Mouse (Mus musculus) kidney, adult 9 months (tissue): ENCODE results near the gene Plk5.
A peak's percentile ranks its signal among the peaks of the same experiment; 100 is the strongest.

Experiments
- DNase-seq: peaks from one replicate; pipeline ENCODE4 v3.0.0; 2022

Gene Plk5

DNA sequence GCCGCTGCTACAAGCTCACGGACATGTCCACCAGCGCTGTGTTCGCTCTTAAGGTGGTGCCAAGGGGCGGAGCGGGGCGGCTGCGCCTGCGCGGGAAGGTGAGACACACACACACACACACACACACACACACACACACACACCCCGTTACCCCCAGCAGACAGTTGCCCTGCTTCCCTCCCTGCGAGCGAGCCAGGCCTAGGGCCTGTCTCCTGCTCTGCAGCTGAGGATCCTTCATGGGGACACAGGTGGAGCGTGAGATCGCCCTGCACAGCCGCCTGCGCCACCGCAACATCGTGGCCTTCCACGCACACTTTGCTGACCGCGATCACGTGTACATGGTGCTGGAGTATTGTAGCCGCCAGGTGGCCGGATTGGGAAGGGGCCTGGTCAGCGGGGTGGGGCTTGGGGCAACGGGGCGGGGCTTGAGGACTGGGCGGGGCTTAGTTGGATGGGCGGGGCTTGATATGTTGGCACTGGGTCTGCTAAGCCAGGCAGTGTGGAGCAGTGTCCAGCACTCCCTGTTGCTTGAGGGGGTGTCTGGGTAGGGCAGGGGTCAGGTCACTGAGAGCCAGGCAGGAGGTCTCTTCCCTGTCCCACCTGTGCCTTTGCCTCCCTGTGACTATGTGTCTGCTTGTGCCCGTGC is 1.9 kb downstream of the Plk5 start:
- peak; percentile 76 for DNase-seq

DNA sequence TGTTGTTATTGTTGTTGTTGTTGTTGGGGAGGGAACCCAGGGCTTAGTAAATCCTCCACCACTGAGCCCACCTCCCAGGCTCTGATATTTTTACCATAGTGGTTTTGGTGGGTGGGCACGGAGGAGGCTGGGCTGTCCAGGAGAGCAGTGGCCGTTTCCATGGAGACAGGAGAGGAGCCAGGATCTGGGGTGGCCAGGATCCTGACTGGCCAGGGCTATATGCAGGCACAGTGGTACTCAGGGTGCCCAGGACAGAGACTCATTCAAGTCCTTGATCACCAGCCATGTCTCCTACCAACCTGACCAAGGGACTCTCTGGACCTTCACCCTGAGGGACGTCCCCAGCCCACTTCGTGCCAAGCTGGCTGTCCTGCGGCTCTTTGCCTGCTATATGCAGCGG is 7.5 kb downstream of the Plk5 start:
- DNase-seq: no peak

DNA sequence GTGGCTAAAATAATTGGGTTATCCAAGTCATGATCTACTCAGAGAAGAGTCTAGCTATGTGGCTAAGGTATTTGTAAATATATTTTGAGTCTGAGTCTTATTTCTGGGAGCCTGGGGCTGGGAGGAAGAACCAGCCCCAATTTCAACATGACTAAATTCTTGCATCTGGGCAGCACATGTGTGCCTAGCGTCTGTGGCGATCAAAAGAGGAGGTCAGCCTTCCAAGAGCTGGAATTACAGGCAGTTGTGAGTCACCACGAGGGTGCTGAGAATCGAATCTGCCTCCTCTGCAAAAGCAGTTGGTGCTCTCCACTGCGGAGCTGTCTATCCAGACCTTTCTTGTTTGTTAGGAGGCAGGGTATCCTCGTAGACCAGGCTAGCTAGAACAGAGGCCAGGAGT is 9.5 kb downstream of the Plk5 start:
- no peak for DNase-seq

DNA sequence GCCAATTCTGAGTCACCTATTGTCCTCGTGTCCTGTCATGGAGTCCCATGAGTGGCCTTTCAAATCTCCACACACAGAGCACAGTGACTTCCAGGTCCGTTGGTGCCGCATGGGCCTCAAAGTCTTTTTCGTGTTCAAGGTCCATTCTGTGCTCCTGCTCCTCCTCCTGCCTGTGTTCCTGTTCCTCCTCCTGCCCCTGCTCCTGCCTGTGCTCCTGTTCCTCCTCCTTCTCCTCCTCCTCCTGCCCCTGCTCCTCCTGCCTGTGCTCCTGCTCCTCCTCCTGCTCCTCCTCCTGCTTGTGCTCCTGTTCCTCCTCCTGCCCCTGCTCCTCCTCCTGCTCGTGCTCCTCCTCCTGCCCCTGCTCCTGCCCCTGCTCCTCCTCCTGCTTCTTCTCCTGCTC is 11.7 kb downstream of the Plk5 start:
- no peak for DNase-seq

DNA sequence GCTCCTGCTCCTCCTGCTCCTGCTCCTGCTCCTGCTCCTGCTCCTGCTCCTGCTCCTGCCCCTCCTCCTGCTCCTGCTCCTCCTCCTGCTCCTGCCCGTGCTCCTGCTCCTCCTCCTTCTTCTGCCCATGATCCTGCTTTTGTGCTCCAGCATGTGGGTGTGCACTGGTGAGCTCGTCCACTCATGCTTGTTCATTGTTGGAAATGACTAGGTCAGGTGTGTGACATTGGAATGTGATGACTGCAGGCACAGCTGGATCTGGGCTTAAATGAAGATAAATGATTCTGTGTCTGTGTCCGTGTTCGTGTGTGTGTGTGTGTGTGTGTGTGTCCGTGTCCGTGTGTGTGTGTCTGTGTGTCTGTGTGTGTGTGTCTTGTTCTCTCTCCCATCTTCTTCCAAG is 12.1 kb downstream of the Plk5 start:
- DNase-seq: no peak

DNA sequence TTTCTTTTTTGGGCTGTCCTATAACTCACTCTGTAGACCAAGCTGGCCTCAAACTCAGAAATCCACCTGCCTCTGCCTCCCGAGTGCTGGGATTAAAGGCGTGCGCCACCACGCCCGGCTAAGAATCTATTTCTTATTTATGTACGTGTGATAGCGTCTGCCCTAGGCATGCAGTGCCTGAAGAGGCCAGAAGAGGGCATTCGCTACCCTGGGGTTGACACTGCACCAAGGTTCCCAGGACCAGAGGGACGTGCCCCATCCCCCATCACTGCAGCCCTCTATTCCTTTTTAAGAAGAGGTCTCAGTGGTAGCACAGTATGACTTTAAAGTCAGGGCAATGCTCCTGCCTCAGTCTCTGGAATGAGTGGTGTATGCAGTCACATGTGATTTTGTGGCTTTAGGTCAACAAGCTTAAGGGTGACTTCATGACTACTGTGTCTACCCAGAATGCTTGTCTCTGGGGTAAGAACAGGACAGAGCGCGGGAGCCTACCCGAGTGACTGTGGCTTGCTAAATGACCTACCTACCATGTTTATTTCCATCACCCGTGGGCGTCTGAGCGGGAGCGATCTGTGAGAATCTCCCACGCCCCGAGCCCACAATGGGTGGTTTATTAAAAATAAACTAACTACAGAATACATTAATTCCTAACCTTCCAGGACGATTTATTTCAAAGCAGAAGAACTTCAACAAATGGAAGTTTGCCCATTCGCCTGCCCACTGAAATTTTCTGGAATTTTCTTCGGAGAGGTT is 13.9 kb downstream of the Plk5 start:
- no peak for DNase-seq

DNA sequence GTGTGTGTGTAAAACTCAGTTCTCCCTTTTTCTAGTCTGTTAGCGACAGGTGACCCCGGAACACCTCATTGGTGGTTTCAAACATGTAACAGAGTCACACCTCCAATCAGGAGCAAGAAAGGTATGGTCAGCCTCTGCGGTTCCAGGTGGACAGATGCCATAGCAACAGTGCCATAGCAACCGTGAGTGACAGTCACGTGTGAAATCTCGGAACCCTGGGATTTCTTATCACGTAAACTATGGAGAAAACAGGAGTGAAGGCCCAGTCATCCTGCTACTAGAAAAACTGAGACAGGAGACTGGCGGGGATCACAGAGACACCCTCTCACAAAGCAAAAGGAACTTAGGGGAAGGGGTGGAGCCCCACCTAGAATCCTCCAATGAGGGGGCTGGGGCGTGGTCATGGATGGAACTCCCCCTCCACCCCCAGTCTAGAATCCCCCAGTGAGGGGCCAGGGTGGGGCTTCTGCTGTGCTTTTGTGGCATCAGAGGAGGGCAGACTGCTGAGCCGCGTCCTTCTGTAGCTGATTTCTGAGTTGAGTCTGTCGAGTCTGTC is 15.2 kb downstream of the Plk5 start:
- peak; percentile 59 for DNase-seq

DNA sequence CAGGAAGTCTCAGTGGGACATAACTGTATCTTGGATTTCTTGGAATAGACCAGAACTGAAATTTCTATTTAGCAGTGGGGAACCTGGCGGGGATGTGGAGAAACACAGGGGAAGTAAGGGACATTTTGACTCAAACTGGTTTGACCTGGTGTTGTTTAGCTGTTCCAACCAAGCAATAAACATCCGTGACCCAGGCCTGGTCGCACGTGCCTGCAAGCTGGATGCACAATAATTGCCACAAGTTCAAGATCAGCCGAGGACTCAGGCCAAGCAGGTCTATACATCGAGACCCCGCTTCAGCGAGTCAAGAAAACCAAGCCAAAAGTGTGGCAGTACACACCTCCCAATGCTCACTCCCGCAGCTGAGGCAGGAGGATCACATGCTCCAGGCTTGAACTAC is 15.7 kb downstream of the Plk5 start:
- no peak for DNase-seq

DNA sequence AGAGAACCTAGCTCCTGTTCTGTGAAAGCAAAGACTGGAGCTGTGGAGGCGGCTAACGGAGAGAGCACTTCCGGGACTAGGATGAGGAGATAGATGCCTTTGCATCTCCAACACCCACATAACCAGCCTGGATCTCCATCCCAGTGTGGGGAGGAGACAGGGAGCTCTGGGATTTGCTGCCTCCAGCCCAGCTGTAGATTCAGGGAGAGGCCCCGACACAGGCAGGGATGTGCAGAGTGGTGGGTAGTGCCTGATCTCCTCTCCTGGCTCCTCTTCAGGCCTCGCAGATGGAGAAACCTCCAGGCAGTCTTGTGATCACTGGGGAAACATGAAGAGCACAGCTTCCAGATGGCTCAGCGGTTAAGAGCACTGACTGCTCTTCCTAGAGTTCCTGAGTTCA is 16.4 kb downstream of the Plk5 start:
- DNase-seq: no peak

DNA sequence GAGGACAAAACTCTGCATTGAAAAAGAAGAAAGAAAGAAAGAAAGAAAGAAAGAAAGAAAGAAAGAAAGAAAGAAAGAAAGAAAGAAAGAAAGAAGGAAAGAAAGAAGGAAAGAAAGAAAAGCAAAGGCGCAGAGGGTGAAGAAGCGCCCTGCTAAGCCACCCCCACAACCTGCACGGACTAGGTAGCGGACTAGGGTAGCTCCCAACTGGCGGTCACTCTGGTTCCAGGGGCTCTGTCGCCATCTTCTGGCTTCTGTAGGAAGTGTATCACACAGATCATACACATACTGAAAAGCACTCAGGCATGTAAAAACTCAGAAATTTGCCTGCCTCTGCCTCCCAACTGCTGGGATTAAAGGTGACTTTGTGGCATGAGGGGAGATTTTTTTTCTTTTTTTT is 17.8 kb downstream of the Plk5 start:
- peak; percentile 92 for DNase-seq

DNA sequence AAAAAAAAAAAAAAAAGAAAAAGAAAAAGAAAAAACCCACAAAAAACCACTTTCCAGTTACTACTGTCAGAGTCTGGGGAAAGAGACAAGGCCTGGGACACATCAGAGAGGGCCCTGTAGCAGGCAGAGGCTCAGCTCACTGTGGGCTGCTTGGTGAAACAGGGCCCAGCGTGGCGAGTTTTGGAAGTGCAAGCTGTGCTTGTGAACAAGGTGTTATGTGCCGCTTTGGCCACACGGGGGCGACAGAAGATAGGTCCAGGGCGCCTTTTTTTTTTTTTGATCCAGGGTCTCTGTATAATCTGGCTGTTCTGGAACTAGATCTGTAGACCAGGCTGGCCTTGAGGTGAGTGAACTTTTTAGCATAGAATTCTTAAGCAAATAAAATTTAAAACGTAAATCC is 19.9 kb downstream of the Plk5 start:
- DNase-seq: peak; percentile 93

DNA sequence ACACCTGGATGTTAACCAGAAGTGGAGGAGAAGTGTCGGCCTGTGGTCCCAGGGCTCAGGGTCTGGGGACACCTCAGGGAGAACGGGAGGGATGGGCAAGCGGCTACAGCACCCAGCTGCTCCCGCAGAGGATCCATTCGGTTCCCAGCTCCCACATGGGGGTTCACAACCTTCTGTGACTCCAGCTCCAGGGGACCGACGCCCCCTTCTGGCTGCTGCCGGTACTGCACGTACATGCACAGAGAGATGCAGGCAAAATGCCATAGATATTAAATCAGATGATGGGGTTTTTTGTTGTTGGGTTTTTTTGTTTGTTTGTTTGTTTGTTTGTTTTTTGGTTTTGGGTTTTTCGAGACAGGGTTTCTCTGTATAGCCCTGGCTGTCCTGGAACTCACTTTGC is 21.5 kb downstream of the Plk5 start:
- DNase-seq: no peak

DNA sequence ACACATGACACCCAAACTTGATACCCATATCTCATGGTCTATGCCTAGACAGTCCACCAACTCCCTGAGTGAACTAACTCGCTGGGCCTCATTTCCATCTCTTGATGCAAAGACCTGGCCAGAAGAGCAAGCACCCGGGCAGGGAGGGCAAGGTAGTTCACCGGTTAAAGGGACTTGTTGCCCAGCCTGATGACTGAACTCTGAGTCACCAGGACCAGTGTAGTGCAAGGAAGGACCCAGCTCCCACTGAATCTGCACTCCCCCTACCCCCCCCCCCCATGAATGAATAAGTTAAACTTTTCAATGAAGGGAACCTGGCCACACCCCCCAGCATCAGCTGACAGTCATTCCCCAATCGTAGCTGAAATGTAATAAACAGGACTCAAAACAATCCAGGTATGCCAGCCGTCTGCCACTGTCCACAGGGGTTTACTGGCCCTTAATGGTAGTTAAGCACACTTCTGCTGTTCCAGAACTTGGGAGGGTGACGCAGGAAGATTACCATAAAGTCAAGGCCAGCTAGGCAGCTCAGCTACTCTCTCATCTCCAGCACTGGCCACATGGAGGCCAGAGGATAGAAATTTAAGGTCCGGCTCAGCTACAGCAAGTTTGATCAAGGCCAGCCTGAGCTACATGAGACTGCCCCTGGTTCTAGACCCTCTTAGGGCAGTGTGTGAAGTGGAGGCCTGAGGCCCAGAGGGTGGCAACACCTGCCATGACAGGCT is 26.5 kb downstream of the Plk5 start:
- DNase-seq: no peak

DNA sequence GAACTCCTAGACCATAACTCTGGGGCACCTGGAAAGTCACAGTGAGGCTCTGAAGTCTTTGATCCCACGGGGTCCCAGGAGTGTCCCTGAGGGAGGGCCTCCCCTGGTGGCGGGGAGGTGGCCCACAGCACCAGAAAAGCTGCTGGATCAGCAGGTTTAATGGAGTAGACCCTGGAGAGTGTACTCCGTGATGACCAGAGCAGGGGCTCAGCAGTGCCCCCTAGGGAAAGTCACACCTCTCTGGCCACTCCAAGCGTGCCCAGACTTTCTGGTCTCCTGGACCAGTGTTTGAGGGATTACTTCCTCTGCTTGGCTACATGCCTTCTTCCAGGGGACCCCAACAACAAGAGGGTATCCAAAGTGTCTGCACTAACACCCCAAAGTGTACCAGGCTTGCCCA is 27.2 kb downstream of the Plk5 start:
- DNase-seq: no peak

DNA sequence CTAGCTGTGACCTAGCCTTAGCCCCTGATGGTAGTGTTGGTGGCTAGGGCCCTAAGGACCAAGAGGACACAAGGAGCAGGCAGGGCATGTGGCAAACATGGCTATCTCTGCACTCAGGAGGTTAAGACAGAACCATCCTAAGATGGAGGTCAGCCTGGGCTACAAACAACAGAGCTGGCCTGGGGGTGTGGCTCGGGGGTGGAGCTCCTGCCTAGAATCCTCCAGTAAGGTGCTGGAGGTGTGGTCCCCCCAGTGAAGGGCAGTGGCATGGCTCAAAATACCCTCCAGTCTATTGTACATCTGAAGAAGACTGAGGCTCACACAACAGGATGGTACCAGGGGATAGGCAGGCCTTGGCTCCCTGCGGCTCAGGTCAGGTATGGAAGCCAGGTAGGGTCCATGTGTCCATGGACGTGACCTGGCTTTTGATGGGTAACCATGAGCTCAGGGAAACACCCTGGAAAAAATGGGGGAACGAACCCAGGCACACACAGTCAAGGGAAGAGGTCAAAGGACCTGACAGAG is 27.9 kb downstream of the Plk5 start:
- DNase-seq: no peak

DNA sequence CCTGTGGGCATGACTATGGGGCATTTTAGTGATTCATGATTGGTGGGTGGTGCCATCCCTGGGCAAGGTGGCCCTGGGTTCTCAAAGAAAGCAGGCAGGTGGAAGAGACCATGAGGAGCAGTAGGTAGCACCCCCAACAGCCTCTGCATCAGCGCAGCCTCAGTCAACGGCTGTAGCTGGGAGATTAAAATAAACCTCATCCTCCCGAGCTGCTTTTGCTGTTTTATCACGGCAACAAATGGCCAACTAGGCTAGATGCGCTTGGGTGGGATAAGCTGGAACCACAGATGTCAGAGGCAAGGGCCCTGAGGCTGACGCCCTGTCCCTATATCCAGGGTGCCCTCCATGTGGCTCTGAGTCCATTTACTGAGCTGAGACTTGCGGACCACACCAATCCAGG is 28.4 kb downstream of the Plk5 start:
- DNase-seq: no peak

DNA sequence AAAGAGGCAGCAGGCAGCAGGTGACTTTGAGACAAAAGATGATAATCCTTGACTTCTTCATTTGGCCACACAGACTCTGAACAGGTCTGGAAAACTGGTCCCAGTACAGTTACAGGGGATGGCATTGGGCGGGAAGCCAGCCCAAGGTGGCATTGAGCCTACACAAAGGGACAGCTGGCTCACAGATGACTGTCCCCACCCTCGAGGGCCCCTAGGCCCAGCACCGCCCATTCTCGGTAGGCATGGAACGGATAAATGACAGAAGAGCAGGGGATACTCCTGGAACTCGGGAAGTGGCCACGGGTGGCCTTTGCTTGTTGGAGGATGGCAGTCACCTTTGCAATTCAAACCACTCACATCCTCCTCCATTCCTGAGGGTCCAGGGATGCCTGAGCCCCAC is 29.1 kb downstream of the Plk5 start:
- DNase-seq: no peak

DNA sequence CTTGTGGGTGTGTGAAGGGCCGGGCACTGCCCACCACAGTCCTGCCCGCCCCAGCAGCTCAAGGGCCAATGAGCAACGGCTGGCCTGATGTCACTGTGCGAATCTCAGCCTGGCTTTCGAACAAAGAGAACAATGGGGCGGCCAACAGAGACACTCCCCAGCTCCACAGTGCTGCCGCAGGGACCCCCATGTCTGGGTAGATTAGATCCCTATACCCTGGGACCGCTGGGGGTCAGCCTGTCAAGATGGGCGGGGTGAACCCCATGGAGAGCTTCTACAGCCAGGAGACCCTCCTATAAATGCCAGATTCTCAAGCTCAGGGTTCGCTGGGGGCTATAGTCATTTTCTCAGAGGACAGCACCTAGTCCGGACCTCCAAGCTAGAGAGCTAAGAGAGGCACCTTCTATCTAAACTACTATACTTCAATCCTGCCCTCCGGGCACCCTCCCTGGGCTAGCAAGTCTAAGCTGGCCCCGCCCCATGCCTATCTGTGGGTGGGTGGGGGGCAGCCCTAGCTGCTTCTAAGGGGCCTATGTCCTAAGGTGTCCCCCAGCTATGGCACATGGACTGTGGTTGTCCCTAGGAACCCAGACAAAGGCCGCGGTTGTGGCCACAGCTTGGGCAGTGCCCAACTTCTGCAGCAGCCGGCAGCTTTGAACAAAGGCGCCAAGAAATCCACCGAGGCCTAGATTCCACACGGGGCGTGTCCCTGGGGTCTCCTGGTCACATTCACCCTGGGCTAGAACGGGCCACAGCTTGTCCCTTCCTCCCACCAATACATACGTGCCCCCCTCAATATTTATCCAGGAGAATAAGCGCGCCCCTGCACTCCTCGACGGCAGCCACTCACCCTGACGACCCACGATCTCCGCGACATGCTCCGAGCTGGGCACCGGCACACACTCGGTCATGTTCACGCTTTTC is 29.8 kb downstream of the Plk5 start:
- DNase-seq: no peak

DNA sequence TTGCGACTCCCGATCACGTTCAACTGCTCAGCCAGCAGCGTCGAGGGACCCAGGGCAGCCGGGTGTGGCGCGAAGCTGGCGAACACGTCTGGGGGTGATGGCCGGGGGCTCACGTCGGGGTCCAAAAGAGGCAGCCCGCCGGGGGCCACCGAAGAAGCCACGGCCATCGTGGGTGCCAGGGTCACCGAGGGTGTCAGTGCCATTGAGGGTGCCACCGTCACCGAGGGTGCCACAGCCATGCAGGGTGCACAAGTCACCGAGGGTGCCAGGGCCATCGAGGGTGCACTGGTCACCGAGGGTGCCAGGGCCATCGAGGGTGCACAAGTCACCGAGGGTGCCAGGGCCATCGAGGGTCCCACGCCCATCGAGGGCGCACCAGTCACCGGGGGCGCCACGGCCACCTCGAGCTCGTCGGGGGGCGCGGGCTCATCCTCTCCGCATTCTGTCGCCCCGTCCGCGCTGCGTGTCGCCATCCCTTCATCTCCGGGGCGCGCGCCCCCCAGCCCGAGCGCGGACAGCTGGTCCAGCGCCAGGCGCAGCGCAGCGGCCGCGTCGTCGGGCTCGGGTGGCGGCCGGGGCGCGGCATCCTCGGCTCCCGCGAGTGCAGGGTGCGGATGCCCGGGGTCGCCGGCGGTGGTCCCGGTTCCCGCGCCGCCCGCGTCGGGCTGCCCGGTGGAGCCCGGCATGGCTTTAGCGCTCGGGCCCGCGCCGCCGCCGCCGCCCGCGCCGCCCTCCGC is 30.6 kb downstream of the Plk5 start:
- no peak for DNase-seq

DNA sequence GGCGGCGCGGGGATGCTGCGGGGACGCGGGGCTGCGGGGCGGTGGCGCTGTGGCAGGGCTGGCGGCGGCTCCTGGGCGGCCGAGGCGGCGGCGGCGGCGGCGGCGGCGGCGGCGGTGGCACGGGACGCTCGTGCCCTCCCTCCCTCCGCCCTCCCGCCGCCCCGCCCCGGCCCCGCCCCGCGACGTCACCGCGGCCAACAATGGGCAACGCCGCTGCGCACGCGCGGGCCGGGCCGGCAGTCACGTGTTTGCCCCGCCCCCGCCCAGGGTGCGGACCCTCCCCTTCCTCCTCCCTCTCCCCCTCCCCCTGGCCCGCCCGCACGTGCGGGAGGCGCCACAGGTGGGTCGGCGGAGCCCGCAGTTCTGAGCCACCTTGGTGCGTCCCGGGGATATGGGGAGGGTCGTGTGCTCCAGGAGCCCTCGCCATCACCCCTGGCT is 31.3 kb downstream of the Plk5 start, which contains the start of gene Mex3d:
Gene Mex3d (minus strand): TSS at position 138 of the 438 bp plus-strand sequence.
- DNase-seq: peak; percentile 83

DNA sequence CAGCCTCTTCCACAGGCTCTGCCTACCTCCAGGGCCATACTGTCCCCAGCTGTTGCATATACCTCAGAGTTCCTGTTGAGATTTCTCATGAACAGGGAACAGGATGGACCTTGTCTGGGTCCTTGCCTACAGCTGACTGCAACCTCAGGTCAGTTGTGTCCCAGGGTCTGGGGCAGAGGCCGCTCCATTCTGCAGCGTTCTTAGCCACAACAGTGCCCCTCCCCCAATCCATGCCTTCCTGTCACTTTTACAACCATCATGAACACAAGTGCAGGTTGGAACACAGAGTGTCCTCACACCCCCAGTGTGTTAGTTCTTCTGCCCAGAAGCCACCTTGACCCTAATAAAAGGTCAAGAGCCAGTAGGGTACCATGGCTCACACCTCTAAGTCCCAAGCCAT is 32.5 kb downstream of the Plk5 start:
- DNase-seq: no peak
